Mouse (Mus musculus) fat pad, adult 2 months (tissue): ENCODE results near the gene Cd160.

Experiments used
- DNase-seq: peaks from one replicate; pipeline ENCODE4 v3.0.0-alpha.2; 2011; ENCODE audit warnings: low read depth, low spot score; ENCODE audit errors: extremely low read depth

Gene Cd160

DNA sequence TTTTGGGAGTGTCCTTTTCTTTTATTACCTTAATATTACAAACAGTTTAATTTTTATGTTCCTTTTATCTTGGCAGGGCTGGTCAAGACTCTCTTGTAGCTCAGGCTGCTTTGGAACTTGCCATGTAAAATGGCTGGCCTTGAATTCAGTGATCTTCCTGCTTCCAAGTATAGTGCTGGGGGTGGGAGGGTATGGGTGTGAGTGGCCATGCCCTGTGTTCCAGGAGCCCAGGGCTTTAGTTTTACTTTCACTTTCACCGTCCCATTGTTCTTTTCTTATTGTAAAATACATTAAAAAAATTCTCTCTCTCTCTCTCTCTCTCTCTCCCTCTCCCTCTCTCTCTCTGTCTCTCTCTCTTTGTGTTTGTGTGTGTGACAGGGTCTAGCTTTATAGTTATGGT, 64.6 kb downstream of the Cd160 start:
- DNase-seq = no peak

DNA sequence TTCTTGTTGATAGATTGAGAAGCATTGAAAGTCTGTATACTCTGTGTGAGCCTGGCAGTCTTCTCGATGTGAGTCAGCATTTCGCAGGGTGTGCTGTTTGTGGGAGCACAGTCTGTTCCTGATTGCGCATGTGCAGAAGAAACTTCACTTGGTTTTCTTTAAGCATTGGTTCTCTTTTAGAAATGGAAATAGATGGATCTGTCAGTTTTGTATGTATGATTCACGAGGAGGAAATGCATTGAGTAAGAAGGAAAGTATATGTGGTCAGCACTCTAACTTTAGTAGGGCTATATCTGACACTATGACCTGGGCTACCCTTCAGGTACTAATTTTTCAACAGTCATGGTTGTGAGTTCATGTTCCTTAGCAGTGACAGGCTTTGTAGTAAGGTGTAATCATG, 69.5 kb downstream of the Cd160 start:
- no peak for DNase-seq

DNA sequence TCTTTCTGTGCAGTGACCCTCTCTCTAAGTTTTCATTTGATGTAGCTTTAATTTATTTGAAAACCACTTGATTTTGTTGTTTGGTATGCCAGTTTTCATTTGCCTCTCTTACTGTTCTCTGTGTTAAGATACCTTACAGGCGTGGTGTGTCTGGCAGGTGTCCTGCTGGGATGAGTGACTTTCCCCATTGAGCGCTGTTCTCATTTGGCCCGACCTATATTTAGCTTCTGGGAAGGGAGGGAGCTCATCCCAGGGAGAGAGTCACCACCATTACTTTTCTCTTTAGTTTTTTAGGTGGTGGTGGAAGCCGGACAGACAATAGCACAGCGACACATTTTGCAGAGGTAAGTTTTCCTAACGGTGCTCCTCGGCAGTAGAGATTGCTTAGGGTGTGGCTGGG, 71.5 kb downstream of the Cd160 start:
- DNase-seq = no peak

DNA sequence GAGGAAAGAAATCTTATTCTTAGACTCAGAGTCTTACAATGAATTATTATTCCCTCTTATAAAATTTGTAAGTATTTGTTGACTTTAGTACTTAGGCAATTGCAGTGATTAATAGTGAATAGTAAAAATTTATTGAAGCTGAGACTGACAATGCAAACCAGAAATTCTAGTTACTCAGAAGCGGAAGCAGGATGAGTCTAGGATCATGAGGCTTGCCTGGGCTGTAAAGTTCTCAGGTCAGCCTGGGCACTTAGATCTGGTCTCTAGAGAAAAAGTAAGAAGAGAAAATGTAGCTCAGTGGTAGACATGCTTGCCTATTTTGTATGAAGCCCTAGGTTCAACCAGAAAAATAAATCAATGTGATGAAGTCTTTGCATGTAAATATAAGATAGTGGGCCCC, 73.2 kb downstream of the Cd160 start:
- DNase-seq = no peak
